Mouse (Mus musculus) E14TG2a.4 (cell line): ENCODE measurements around the gene Gphn.

Source experiments
- CTCF ChIP-seq: conservative IDR thresholded peaks from 2 replicates; pipeline ENCODE4 v1.5.1; 2014; ENCODE audit warnings: low read length
- NANOG ChIP-seq: IDR thresholded peaks from 2 replicates; pipeline ENCODE4 v1.6.1; 2014; ENCODE audit warnings: borderline replicate concordance, low read length, mixed read lengths

- no peak for TF ChIP-seq CTCF
- TF ChIP-seq NANOG, result no peak
Measured at GRCm38 (mm10) chr12:78277386-78277785, 51.2 kb downstream of the Gphn start.
